Mouse (Mus musculus): Measurements from ENCODE around the gene Ubqln4. TPM values are rescaled to one million over a fixed set of nuclear protein-coding genes. Genes with fewer than 3 reads are reported as not detected.

Gene Ubqln4
- polyA plus RNA-seq, 1 experiment from 2014 or later: 68.5 TPM

- H3K9ac ChIP-seq: no peak overlapping the region
- no peak for ATAC-seq (ENCODE audit: insufficient read depth)
- no peak overlapping the region for H3K27ac ChIP-seq (ENCODE audit: low read depth)
- no peaks in the 10 kb centered on the region for H3K9me3 ChIP-seq (ENCODE audit: low read depth, low read length)
- 0 out of 2 replicates have a peak, but pooled peaks cover 10% of the 10 kb centered on the region for H3K4me1 ChIP-seq (ENCODE audit: insufficient read depth)
- peaks cover 21% of the 10 kb centered on the region for H3K36me3 ChIP-seq (ENCODE audit: insufficient read depth)
- DNase-seq: no peak
- no peak overlapping the region for H3K4me2 ChIP-seq
- TF ChIP-seq CTCF (IDR thresholded peaks at IDR 0.05; ENCODE audit: low read depth): no peak
- no peak overlapping the region for H3K4me3 ChIP-seq (ENCODE audit: low read depth, low read length)
- H3K27me3 ChIP-seq (ENCODE audit: insufficient read depth, low read length): no peaks in the 10 kb centered on the region
- WGBS: 83% methylated on average over 5 of the region's 5 CpGs
Measured at GRCm38 (mm10) chr3:88525021-88525420, 28.5 kb upstream of the Ubqln4 start.

DNA sequence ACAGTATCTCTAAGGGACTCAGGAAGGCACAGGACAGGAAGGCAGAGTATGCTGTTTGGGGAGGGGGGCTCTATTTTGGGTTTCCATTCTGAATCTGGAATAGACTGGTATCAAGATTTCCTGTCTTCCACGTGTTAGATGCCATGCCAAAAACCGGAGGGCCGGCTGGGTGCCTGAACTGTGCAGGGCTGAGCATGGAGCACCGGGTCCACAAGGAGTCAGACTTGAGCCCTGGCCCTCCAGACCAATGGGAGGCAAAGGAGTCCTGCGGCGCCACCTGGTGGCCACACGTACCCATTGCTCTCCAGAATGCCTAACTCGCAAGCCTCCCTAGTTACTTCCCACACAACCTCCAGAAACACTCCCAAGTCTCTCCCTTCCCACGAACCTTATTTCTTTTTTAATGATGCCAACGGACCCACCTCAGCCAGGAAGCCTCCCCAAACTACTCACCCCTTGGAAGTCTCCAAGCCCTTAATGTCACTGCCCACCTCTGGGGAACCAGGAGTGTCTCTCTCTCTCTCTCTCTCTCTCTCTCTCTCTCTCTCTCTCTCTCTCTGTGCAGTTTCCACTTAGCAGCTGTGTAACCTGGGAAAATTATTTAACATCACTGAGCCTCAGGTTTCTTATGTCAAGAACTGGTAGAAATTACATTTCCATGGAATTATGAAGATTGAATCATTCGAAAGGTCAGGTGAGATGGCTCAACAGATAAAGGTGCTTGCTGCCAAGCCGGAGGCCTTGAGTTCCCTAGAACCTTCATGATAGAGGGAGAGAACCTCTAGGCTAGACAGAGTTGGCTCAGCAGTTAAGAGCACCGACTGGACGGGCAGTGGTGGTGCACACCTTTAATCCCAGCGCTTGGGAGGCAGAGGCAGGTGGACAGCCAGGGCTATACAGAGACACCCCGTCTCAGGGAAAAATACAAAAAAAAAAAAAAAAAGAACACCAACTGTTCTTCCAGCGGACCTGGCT is 27.1 kb upstream of the Ubqln4 start:
- no peaks in the 10 kb centered on the region for H3K27me3 ChIP-seq (ENCODE audit: insufficient read depth, low read length)
- WGBS: 29% methylated on average over 17 of the region's 17 CpGs
- DNase-seq: peak; percentile 97
- no peaks in the 10 kb centered on the region for H3K9me3 ChIP-seq (ENCODE audit: low read depth, low read length)
- ATAC-seq (ENCODE audit: insufficient read depth): peak; percentile 85
- peaks cover 21% of the 10 kb centered on the region for H3K36me3 ChIP-seq (ENCODE audit: insufficient read depth)
- no peak overlapping the region; the same call in 1 of the 2 replicates for H3K4me3 ChIP-seq (ENCODE audit: low read depth, low read length)
- H3K4me2 ChIP-seq: 0 out of 2 replicates have a peak overlapping the region, but pooled peaks have one; percentile 10
- H3K4me1 ChIP-seq (ENCODE audit: insufficient read depth): 0 out of 2 replicates have a peak, but pooled peaks cover 11% of the 10 kb centered on the region
- H3K9ac ChIP-seq: peak overlapping the region; percentile 21; the same call in 1 of the 2 replicates
- peak; percentile 99 for TF ChIP-seq CTCF (IDR thresholded peaks at IDR 0.05; ENCODE audit: low read depth)
- no peak overlapping the region for H3K27ac ChIP-seq (ENCODE audit: low read depth)

GRCm38 (mm10) chr3:88527565-88527964 is 26.0 kb upstream of the Ubqln4 start:
- H3K9me3 ChIP-seq (ENCODE audit: low read depth, low read length): no peaks in the 10 kb centered on the region
- no peaks in the 10 kb centered on the region for H3K27me3 ChIP-seq (ENCODE audit: insufficient read depth, low read length)
- no peak overlapping the region; the same call in 1 of the 2 replicates for H3K27ac ChIP-seq (ENCODE audit: low read depth)
- peaks cover 21% of the 10 kb centered on the region for H3K36me3 ChIP-seq (ENCODE audit: insufficient read depth)
- H3K4me2 ChIP-seq: peak overlapping the region; percentile 35; the same call in 1 of the 2 replicates
- 32% methylated on average over 8 of the region's 8 CpGs for WGBS
- DNase-seq (no peak), ATAC-seq (ENCODE audit: insufficient read depth) (no peak)
- no peak overlapping the region; the same call in 1 of the 2 replicates for H3K4me3 ChIP-seq (ENCODE audit: low read depth, low read length)
- TF ChIP-seq CTCF (IDR thresholded peaks at IDR 0.05; ENCODE audit: low read depth): no peak
- H3K4me1 ChIP-seq (ENCODE audit: insufficient read depth): 0 out of 2 replicates have a peak, but pooled peaks cover 11% of the 10 kb centered on the region
- peak overlapping the region; percentile 36; the same call in 1 of the 2 replicates for H3K9ac ChIP-seq

DNA sequence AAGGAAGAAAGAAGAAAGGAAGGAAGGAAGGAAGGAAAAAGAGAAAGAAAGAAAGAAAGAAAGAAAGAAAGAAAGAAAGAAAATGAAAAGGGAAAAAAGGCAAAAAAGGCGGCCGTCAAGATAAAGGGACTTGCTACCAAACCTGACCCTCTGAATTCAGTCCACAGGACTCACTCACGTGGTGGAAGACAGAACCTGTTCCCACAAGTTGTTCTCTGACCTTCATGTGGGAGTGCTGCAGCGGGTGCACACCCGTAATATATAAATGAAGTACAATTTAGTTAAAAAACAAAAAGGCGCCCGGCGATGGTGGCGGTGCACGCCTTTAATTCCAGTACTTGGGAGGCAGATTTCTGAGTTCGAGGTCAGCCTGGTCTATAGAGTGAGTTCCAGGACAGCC is 24.9 kb upstream of the Ubqln4 start:
- H3K27me3 ChIP-seq (ENCODE audit: insufficient read depth, low read length): no peaks in the 10 kb centered on the region
- no peak for ATAC-seq (ENCODE audit: insufficient read depth)
- H3K27ac ChIP-seq (ENCODE audit: low read depth): no peak overlapping the region
- no peaks in the 10 kb centered on the region for H3K9me3 ChIP-seq (ENCODE audit: low read depth, low read length)
- WGBS: 80% methylated on average over 11 of the region's 11 CpGs
- no peak for TF ChIP-seq CTCF (IDR thresholded peaks at IDR 0.05; ENCODE audit: low read depth)
- no peak overlapping the region for H3K9ac ChIP-seq
- peaks cover 14% of the 10 kb centered on the region for H3K36me3 ChIP-seq (ENCODE audit: insufficient read depth)
- H3K4me1 ChIP-seq (ENCODE audit: insufficient read depth): 0 out of 2 replicates have a peak, but pooled peaks cover 11% of the 10 kb centered on the region
- no peak for DNase-seq
- no peak overlapping the region for H3K4me3 ChIP-seq (ENCODE audit: low read depth, low read length)
- 0 out of 2 replicates have a peak overlapping the region, but pooled peaks have one; percentile 86 for H3K4me2 ChIP-seq

DNA sequence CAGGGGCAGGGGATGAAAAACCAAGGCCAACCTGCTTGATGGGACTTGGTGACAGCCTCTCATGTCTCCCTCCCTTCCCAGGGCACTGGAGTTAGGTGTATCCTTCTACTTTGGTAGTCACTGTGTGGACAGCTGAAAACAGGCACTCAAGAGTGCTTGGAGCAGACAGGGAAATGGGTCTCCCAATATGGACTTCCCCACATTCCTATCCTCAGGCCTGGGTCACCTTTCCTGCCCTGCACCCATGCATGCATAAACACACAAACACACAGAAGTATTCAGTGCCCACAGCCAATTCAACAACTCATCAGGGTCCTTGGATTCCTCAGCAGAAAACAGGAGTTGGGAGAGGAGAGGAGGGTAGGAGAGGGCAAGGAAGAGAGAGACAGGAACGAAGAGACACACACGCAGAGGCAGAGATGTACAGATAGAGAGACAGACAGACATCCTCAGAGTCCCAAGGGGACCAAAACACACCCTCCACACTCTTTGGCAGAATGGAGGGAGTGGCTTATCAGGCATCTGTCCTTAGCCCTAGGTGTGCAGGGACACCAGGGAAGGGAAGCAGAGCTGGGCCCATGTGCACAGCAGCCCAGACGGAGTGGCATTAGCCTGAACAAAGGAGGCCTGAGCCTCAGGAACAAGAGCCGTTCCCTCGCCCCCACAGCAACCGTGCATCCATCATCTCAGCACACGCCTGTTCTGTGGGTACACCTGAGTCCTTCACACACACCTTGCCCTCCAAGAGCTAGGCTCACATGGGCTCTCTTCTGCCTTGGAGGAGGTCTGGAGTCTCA is 24.2 kb upstream of the Ubqln4 start:
- H3K4me2 ChIP-seq: peak overlapping the region; percentile 86
- no peak for ATAC-seq (ENCODE audit: insufficient read depth)
- H3K9ac ChIP-seq: peak overlapping the region; percentile 99
- 0 out of 2 replicates have a peak, but pooled peaks cover 11% of the 10 kb centered on the region for H3K4me1 ChIP-seq (ENCODE audit: insufficient read depth)
- peak overlapping the region; percentile 90 for H3K4me3 ChIP-seq (ENCODE audit: low read depth, low read length)
- WGBS: 38% methylated on average over 7 of the region's 7 CpGs
- H3K27me3 ChIP-seq (ENCODE audit: insufficient read depth, low read length): no peaks in the 10 kb centered on the region
- TF ChIP-seq CTCF (IDR thresholded peaks at IDR 0.05; ENCODE audit: low read depth): no peak
- H3K9me3 ChIP-seq (ENCODE audit: low read depth, low read length): no peaks in the 10 kb centered on the region
- no peak overlapping the region; the same call in 1 of the 2 replicates for H3K27ac ChIP-seq (ENCODE audit: low read depth)
- H3K36me3 ChIP-seq (ENCODE audit: insufficient read depth): peaks cover 11% of the 10 kb centered on the region
- DNase-seq: no peak

DNA sequence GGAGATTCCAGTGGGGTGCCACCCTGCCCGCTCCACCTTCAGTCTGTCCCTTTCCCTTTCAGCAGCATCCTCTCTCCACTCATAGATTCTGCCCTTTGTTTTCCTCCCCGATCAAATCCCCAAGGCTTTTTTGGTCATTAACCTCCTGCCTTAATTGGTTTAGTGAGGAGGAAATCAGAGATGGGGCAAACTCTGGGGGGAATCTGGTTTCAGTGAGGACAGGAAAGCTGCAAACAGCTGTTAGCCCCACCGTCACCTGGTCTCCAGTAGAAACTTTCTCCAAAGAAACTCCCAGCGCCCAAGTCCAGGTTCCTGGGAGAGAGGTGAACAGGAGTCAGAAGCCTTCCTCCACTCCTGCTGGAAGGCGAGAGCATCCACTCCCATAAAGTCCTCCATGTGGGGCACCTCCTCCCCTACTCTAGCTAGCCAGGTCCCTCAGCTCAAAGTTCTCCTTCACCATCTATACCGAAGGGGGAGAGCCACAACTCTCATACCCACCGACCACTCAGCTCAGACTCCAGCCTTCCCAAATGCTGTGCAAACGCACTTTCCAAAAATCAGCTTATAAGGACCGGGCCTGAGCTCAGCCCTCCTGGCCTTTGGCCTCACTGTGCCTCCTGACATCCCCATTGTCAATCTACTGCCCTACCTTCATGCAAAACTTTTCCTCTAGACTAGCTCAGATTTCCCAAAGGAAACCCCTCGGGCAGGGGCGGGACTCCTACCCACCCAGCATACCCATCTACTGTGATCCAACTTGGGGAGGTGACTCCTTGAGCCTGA is 23.3 kb upstream of the Ubqln4 start:
- peaks cover 17% of the 10 kb centered on the region for H3K4me1 ChIP-seq (ENCODE audit: insufficient read depth)
- H3K27me3 ChIP-seq (ENCODE audit: insufficient read depth, low read length): no peaks in the 10 kb centered on the region
- TF ChIP-seq CTCF (IDR thresholded peaks at IDR 0.05; ENCODE audit: low read depth): no peak
- no peaks in the 10 kb centered on the region for H3K9me3 ChIP-seq (ENCODE audit: low read depth, low read length)
- H3K4me2 ChIP-seq: peak overlapping the region; percentile 86
- H3K9ac ChIP-seq: peak overlapping the region; percentile 99
- peak overlapping the region; percentile 90 for H3K4me3 ChIP-seq (ENCODE audit: low read depth, low read length)
- 11% methylated on average over 11 of the region's 11 CpGs for WGBS
- peak overlapping the region; percentile 98 for H3K27ac ChIP-seq (ENCODE audit: low read depth)
- DNase-seq: no peak
- H3K36me3 ChIP-seq (ENCODE audit: insufficient read depth): peaks cover 4% of the 10 kb centered on the region
- ATAC-seq (ENCODE audit: insufficient read depth): no peak

Data from lung, embryonic 14.5 days (tissue).